Mouse (Mus musculus): ENCODE measurements around the gene Nup62.
A peak's percentile ranks its signal among the peaks of the same experiment; 100 is the strongest.

Gene Nup62

GRCm38 (mm10) chr7:44848561-44849415 is 32.9 kb downstream of the Nup62 start, which contains the start of the genes Akt1s1 and Tbc1d17:
Gene Akt1s1 (plus strand): TSS chr7:44848991.
Gene Tbc1d17 (minus strand): TSS chr7:44849079.
- peak; percentile 98 for DNase-seq (ENCODE audit: extremely low spot score, low read depth, low spot score)

- peak; percentile 79 for DNase-seq (ENCODE audit: extremely low spot score, low read depth, low spot score)
Observed at GRCm38 (mm10) chr7:44849416-44850111, 33.7 kb downstream of the Nup62 start.

GRCm38 (mm10) chr7:44850146-44850545 is 34.3 kb downstream of the Nup62 start:
- DNase-seq (ENCODE audit: extremely low spot score, low read depth, low spot score), result no peak

- no peak for DNase-seq (ENCODE audit: extremely low spot score, low read depth, low spot score)
Observed at GRCm38 (mm10) chr7:44850789-44851624, 35.1 kb downstream of the Nup62 start.

- no peak for DNase-seq (ENCODE audit: extremely low spot score, low read depth, low spot score)
Observed at GRCm38 (mm10) chr7:44851625-44852234, 35.8 kb downstream of the Nup62 start.

GRCm38 (mm10) chr7:44852259-44853027 is 36.6 kb downstream of the Nup62 start:
- DNase-seq (ENCODE audit: extremely low spot score, low read depth, low spot score), result no peak

GRCm38 (mm10) chr7:44853065-44853464 is 37.2 kb downstream of the Nup62 start:
- DNase-seq (ENCODE audit: extremely low spot score, low read depth, low spot score), result no peak

GRCm38 (mm10) chr7:44853596-44854355 is 37.9 kb downstream of the Nup62 start:
- no peak for DNase-seq (ENCODE audit: extremely low spot score, low read depth, low spot score)

- no peak for DNase-seq (ENCODE audit: extremely low spot score, low read depth, low spot score)
Observed at GRCm38 (mm10) chr7:44854356-44855031, 38.6 kb downstream of the Nup62 start.

GRCm38 (mm10) chr7:44855036-44855435 is 39.1 kb downstream of the Nup62 start:
- DNase-seq (ENCODE audit: extremely low spot score, low read depth, low spot score), result no peak

- no peak for DNase-seq (ENCODE audit: extremely low spot score, low read depth, low spot score)
Observed at GRCm38 (mm10) chr7:44856265-44856916, 40.5 kb downstream of the Nup62 start.

GRCm38 (mm10) chr7:44857042-44857552 is 41.2 kb downstream of the Nup62 start, which contains the start of gene Pnkp:
Gene Pnkp (plus strand): TSS chr7:44857139.
- DNase-seq (ENCODE audit: extremely low spot score, low read depth, low spot score), result peak; percentile 67

- DNase-seq (ENCODE audit: extremely low spot score, low read depth, low spot score), result no peak
Observed at GRCm38 (mm10) chr7:44857905-44858304, 42.0 kb downstream of the Nup62 start.

GRCm38 (mm10) chr7:44859896-44860295 is 44.0 kb downstream of the Nup62 start:
- DNase-seq (ENCODE audit: extremely low spot score, low read depth, low spot score), result no peak

- DNase-seq (ENCODE audit: extremely low spot score, low read depth, low spot score), result no peak
Observed at GRCm38 (mm10) chr7:44860576-44861428, 44.9 kb downstream of the Nup62 start.

- no peak for DNase-seq (ENCODE audit: extremely low spot score, low read depth, low spot score)
Observed at GRCm38 (mm10) chr7:44861429-44861816, 45.5 kb downstream of the Nup62 start.

GRCm38 (mm10) chr7:44862434-44862833 is 46.5 kb downstream of the Nup62 start:
- no peak for DNase-seq (ENCODE audit: extremely low spot score, low read depth, low spot score)
